In genomic region chr1:41815021-41815420, GRCm38 (mm10) we compare ENCODE assay signal across 14 mouse cellular contexts.
"Had no signal": no experiment of that assay in that cellular context is flagged by ENCODE, and none has a peak within 500 bp of the region (broad histone marks: within the 10 kb centered on the region; RNA-seq: fewer than 3 reads in every experiment).

No protein-coding gene starts in this region.

- ATAC-seq: lung, postnatal 0 days had no signal

- H3K9me3 ChIP-seq: limb, embryonic 10.5 days; liver, embryonic 15.5 days; neural tube, embryonic 15.5 days had no signal

- H3K9ac ChIP-seq: liver, embryonic 15.5 days; neural tube, embryonic 15.5 days had no signal

- H3K36me3 ChIP-seq: limb, embryonic 10.5 days; liver, embryonic 15.5 days; neural tube, embryonic 15.5 days had no signal

- H3K4me1 ChIP-seq: liver, embryonic 15.5 days had no signal

- H3K4me3 ChIP-seq: left cerebral cortex, adult 2 months; limb, embryonic 10.5 days; liver, embryonic 15.5 days; neural tube, embryonic 15.5 days had no signal

- H3K27me3 ChIP-seq: liver, embryonic 15.5 days; neural tube, embryonic 15.5 days had no signal

- H3K27ac ChIP-seq: left cerebral cortex, adult 2 months; limb, embryonic 10.5 days; liver, embryonic 15.5 days; neural tube, embryonic 15.5 days; stomach, postnatal 0 days had no signal

- DNase-seq: kidney, adult 2 months; kidney, postnatal 25 days; lung, adult 2 months; lung, postnatal 36 days; right cerebral cortex, adult 18-20 months; right cerebral cortex, postnatal 25 days; thymus, postnatal 14 days had no signal

- H3K4me2 ChIP-seq: liver, embryonic 11.5 days; liver, embryonic 15.5 days; neural tube, embryonic 15.5 days had no signal
